Mouse (Mus musculus): ENCODE data around the gene Chrna5.

GRCm38 (mm10) chr9:55041389-55041788, 60.7 kb downstream of the Chrna5 start:
- TF ChIP-seq POLR2A (IDR thresholded peaks at IDR 0.05; ENCODE audit: control insufficient read depth, extremely low read depth, insufficient read depth, low read length, poor library complexity) (no peak), CTCF (IDR thresholded peaks at IDR 0.05; ENCODE audit: borderline replicate concordance, control insufficient read depth, extremely low read depth, insufficient read depth, low read length, poor library complexity) (no peak)
